Mouse (Mus musculus): ENCODE results near the gene Gm960.

Gm960 gene

DNA sequence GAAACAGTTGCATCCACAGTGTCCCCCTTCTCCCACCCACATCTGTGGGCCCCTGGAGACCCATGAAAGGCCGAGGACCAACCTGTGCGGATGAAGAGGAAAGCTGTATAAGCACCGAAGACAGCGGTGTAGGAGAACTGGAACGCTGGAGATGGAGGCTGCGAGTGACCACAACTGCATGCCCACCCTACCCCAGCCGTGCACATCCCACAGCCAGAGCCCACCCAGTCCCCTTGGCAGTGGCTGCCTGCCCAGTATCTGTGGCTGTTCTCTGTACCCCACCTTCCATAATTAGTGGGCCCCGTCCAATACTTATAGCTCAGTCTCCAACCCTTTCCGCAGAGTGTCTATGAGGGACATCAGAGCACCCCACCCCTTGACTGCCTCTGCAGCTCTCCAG is 75.0 kb downstream of the Gm960 start:
- no peak for DNase-seq (ENCODE audit: low spot score)

DNA sequence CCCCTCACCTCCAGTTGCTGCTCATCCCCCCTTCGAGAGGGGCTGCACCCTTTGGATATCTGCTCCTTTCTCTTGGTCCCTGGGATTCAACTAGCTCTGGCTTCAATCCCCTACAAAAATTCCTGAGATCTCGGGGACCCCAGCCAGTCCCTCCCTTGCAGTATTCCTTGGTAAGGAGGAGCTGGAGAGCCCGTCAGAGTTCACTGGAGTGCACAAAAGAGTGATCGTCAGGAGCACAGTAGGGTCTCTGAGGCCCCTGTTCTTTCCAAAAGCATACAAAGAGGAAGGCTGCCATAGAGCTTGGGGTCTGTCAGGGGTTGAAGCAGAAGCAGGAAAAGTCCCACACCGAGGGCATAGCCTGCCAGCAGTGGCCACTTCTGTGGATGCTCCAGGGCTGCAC is 75.7 kb downstream of the Gm960 start:
- DNase-seq (ENCODE audit: low spot score), result no peak

DNA sequence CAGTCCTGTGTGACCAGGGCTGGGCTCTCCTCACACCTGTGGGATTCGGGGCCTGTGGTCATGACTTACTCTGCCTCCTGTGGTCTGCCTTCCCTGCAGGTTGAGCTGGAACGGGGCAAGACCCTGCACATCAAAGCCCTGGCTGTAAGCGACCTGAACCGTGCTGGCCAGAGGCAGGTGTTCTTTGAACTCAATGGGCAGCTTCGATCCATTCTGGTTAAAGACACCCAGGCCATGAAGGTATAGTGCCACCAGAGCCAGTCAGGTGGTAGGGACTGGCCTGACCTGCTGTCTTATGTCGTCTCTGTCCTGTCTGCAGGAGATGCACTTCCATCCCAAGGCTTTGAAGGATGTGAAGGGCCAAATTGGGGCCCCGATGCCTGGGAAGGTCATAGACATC is 77.7 kb downstream of the Gm960 start:
- no peak for DNase-seq (ENCODE audit: low spot score)

DNA sequence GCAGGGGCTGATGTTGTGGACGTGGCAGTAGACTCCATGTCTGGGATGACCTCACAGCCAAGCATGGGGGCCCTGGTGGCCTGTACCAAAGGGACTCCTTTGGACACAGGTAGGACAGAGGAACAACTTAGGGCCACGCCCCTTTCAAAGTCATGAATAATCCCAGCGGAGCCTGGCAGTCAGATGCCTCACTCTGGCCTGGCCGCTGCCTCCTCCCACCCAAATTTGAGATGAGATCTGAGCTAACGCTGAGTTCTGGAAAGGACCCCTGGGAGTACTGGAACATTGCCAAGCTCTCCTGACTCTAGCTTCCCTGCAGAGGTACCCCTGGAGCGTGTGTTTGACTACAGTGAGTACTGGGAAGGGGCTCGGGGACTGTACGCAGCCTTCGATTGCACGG is 79.0 kb downstream of the Gm960 start:
- DNase-seq (ENCODE audit: low spot score), result no peak

DNA sequence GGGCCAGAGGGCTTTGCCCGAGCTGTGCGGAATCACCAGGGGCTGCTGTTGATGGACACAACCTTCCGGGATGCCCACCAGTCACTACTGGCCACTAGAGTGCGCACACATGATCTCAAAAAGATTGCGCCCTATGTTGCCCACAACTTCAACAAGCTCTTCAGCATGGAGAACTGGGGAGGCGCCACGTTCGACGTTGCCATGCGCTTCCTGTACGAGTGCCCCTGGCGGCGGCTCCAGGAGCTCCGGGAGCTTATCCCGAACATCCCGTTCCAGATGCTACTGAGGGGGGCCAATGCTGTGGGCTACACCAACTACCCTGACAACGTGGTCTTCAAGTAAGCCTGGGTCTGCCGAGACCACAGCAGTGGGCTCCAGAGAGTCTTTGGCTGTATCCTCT is 80.3 kb downstream of the Gm960 start:
- DNase-seq (ENCODE audit: low spot score), result no peak

DNA sequence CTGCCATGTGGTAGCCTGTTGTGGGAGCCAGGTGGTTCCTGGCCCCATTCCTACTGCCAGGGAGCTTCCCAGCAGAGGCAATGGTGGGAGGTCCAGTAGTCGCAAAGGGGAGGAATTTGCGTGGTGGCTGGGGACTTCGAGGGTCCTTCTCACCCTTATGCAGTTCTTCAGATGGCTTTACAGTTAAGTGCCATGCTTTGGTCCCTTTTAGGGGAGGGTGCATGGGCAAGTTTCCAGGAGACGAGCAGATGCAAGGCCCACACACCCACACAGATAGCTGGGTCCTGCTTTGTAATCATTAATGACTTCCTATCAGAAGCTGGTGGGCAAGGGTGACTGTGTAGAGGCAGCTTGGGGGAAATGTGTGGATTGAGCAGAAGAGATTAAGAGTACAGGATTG is 81.9 kb downstream of the Gm960 start:
- no peak for DNase-seq (ENCODE audit: low spot score)

DNA sequence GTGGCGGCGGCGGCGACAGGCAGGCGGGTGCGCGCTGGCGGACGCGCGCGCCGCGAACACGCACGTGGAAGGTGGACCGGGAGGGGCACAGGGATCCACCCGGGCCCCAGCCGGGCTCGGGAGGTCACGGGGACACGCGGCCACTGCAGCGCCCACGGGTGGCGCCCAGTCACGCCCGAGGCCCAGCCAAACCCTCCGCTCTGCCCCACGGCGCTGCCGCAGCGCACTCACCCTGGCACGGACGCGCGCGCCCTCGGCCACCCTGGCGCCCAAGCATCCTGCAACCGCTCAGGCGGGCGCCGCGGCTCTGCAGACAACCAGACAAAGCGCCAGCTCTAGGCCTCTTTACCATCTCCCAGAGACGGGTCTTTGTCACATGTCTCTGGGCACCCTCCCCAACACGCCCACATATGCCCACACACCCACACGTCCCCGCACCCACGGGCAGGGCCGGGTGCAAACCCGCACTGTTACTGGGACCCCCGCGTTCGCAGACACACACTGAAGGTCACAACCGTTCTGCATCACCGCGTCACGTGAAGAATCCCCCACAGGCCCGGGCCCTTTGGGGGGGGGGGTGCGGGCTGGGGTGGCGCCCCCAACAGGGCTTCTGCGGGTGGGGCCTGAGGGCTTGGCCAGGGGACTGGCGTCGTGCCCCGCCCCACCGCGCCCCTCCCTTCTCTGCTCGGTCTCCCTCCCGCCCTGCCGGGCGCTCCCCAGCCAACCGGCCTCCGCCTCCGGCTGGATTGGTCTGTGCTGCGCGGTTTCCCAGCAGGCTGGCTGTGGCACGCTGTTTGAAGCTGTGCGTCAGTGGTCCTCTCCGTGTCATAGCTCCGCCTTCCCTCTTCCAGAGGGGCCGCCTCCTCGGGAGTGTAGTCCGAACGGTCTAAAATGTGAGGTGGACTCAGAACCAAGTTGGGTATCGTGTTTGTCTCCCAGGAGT is 83.0 kb downstream of the Gm960 start, which contains the start of gene Lrfn4:
Gene Lrfn4, minus strand, starts transcription at position 517 of the 943 bp plus-strand sequence.
- peak; percentile 85 for DNase-seq (ENCODE audit: low spot score)

DNA sequence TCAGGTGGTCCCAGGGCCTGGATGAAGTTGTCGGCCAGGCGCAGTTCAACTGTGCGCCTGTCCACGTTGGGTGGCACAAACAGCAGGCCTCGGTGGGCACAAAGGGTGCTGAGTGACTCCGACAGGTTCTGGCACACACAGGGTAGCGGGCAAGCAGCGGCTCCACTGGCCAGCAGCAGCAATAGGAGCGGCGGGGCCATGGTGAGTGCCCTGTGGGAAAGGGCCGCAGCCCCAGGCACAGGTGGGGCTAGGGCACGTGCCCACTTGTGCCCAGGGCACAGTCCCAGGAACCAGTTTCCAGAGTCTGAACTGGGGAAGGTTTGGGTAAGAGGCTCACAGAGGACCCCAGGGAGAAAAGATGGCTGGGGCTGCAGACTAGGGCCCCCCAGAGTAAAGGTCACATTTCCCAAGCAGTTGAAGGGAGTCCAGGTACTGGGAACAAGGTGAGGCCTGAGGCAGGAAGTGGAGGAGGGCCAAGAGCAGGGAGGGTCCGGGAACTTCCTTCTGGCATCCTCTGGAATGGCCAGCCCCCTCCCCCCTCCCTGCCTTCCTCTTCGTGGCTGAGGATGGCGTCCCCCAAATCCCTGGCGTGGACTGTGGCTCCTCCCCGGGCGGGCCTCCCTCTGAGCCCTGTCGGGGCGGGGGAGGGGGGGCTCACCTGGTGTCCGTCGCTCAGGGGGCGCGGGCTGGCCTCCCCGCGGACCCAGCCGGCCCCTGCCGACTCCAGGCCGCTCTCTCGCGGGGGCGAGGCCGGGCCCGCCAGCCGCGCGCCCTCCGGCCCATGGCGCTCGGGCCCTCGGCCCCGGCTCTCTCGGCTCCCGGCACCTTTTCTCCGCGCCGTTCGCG is 83.9 kb downstream of the Gm960 start:
- no peak for DNase-seq (ENCODE audit: low spot score)

DNA sequence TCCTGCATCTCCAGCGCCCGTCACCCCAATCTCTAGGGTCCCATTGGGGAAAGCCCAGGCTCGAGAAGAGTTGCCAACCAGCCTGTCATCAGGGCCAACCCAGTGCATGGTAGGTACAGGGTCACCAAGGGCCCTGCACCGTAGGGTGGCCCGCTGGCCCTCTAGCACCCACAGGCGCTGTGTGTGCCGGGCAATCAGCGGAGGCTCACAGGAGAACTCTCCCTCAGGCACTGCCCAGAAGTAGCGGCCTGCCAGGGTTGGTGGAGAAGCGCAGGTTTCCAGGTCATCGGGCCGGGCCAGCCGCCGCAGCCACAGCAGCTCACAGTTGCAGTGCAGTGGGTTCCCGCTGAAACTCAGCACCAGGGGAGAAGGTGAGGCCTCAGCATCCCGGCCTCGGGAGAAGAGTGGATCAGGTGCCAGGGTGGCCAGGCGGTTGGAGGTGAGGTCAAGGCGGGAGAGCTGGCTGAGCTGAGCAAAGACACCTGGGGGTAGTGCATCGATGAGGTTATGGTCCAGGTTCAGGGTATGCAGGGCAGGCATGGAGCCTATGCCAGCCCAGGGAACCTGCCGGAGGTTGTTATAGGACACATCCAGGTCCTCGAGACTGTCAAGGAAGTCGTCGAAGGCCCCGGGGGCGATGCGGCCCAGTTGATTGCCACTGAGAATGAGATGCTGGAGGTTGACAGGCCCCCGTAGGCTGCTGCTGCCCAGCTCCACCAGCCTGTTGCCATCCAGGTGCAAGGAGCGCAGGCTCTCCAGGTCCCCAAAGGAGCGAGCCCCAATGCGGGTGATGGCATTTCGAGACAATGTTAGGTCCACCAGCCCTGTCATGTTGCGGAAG is 84.8 kb downstream of the Gm960 start:
- DNase-seq (ENCODE audit: low spot score), result no peak

DNA sequence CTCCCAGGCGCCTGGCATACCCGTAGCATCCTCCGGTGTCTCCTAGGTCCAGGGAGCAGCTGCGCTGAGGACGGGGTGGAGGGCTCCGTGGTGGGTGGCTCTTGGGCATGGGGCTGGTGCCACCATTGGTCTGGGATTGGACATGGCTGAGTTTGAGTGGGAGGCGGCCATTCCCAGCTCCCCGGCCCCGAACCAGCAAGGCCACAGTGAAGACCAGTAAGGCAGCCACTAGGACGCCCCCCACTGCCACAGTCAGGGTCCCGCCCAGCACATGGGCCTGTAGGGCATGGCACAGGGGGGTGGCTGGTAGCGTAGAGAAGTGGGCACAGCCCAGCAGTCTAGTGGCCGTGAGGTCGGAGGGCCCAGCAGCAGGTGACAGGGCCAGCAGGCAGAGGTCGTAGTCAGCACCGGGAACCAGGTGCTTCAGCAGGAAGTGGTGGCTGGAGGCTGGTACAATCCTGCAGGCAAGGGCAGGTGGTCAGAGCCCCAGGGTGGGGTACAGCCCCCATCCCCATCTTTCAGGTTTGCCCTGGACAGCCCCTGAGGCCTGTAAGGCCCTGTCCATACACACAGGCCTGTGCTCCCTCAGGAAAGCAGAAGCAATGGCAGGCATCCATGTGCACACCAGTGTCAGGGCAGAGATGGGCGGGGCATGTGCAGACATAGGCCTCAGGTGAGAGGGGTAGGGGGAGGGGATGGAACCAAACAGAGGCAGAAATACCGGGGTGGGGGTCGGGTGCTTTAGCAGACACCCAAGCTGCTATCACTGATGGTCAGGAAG is 86.1 kb downstream of the Gm960 start:
- DNase-seq (ENCODE audit: low spot score), result no peak

DNA sequence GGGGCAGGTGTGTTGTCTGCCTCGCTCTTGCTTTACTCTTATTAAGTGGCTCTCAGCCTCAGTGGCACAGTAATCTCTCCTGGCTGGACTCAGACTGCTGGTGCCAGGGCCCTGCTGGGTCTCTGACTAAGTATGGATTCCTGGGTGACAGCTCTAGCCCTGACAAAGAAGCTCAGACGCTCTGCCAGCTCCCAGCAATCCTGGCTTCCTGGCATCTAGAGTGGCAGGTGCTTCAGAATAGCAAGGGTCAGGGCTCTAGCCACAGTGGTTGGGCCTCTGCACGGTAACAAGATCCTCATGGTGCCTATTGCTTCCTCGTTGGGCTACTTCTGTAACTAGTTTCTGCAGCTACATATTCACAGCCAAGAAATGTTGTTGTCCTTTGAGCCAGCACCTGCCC is 88.4 kb downstream of the Gm960 start:
- no peak for DNase-seq (ENCODE audit: low spot score)

DNA sequence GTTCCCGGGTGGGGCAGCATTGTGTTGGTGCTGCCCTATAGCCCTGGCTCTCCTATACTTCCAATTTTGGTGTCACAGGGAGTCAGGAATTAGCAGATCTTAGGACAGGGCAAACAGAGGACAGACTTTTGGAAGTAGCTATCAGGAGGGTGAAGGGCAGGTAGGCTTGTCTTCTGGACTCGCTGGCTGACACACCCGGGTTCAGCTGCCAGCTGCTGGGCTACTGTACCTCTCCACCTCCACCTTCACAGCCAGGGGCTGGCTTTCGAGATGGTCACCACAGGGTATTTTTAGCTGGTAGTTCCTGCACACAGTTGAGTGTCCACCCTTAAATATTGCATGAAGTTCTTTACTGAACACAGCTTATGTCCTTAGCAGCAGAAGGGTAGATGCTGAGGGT is 90.0 kb downstream of the Gm960 start:
- no peak for DNase-seq (ENCODE audit: low spot score)

DNA sequence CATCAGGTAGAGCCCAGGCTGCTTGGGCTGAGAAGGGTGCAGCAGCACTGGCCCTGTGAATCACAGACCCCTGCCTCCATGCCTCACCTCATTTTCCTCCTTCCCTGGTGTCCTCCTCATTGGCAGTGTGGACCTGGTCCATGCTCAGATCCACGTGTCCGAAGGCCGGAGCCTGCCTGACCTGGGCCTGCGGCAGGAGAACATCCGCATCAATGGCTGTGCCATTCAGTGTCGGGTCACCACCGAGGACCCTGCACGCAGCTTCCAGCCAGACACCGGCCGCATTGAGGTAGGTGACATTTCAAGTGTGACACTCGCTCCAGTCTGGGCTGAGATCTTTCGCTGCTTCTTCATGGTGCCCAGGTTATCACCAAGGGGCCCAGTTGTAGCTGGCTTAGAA is 91.1 kb downstream of the Gm960 start:
- DNase-seq (ENCODE audit: low spot score), result no peak

DNA sequence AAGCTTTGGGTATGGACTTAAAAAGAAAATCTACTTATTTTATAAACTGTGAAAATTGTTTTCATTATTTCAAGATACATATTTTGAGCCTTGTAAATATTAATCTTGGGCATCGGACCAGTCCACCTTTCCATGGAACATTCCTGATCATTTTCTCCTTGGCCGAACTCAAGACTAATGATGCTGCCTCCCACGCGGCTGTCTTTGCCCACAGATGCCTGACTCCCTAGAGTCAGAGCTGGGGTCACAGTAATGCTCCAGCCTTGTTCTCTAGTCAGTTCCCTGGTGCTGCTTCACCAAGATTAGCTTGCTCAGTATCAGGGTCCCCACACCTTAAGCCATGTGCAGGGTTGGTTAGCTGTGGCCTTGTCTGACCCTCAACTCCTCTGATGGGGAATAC is 92.8 kb downstream of the Gm960 start:
- no peak for DNase-seq (ENCODE audit: low spot score)

DNA sequence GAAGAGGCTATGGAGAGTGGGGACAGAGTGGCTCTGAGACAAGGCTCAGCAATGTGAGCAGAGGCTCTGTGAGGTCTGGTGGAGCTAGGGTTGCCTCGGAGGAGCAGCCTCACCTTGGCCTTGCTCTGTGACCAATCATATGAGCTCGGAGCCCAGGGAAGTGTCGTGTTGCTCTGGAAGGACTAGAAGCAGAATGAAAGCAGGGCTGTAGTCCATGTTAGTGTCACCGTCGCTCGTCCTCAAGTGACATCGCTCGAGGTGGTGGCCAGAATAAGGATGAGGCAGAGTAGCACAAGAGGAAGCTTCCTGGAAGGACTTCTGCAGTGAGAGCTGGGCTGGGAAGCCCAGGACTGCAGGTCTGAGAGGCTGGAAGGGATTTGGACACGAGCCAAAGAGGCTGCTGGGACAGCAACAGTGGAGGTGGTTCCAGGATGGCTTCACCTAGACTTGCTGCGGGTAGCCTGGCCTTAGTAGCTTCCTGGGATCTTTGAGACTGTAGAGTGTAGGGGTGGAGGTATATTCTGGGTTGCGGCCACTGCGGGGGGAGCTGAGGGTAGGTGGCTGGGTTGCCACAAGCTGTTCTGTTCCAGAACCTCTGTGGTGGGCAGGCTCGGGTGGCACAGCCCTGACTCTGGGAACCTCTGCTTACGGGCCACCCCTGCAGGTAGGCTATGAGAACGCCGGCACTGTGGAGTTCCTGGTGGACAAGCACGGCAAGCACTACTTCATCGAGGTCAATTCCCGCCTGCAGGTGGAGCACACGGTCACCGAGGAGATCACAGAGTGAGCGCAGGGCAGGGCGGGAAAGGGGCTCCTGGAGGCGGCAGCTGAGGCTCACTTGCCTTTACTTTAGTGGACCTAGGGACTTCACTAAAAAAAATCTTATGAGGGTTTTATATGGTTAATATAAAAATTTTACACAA is 94.4 kb downstream of the Gm960 start:
- DNase-seq (ENCODE audit: low spot score), result no peak

DNA sequence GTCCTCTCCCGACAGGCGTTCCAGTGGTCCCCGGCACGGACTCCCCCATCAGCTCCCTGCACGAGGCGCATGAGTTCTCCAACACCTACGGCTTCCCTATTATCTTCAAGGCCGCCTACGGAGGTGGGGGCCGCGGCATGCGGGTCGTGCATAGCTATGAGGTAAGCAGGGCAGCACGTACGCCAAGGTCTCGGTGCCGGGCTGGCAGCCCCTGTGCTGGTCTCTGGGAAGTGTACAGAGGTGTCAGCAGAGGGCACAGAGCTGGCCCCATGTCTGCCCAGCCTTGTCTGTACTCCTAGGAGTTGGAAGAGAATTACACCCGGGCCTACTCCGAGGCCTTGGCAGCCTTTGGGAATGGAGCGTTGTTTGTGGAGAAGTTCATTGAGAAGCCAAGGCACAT is 96.0 kb downstream of the Gm960 start:
- no peak for DNase-seq (ENCODE audit: low spot score)

DNA sequence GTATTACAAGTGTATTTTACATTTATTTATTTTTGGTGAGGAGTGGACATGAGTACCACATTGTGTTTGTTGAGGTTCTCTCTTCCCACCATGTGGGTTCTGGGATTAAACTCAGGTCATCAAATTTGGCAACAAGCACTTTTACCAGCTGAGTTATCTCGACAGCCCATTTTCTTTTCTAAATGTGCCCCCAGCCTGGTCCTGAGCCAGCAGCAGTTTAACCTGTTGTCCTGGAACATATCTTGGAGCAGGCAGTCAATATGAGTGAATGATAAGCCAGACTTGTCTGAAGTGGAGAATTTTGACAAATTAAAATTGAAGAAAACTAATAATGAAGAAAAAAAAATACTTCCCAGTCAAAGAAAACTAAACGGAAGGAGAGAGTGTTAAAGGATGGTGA is 102.4 kb downstream of the Gm960 start:
- DNase-seq (ENCODE audit: low spot score), result no peak

DNA sequence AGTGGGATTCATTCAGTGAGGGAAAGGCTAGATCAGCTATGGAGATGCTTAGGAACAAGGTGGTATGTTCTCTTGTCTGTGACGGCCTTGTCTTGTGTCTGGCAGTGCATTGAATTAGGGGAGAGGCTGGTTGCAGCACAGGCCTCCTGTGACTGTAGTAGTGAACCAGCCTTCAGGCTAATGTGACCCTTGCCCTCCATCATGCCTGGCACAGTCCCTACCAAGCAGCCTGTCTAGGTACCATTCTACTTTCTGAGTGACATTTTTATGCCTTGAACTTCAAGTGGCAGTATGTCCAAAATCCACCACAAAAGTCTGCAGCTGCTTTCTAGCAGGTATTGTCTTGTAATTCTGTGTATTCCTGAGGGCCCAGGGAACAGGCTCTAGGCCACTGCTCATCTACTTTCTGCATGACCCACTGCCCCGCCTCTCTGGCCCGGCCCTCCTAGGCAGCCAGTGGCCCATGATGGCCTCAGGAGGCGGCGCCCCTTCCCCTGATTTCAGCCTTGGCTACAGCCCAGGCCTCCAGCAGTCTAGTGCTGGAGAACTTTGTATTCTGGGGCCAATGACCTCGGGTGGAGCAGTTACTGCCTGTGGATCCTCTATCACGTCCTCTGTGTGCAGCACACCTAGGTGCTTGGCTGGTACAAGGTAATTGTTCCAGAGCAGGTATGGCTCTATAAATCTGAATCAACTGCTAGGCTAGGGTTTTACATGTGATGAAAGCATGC is 104.5 kb downstream of the Gm960 start:
- no peak for DNase-seq (ENCODE audit: low spot score)

DNA sequence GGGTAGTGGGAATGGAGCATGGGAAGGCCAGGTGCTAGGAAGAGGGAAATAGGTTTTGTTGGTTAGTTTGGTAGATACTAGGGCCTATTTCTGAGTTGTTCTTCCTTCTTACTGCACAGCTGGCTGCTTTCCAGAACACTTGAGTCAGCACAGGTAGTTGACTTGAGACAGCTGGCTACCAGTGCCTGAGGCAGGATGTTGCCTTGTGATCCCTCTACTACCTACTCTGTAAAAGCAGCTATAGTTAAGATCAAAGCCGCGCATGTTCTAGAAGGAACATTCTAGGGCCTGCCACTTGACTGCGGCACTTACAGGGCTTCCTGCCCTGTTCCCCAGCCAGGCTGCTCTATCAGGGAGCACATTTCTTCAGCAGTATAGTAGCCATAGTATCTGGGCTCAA is 108.4 kb downstream of the Gm960 start:
- no peak for DNase-seq (ENCODE audit: low spot score)

DNA sequence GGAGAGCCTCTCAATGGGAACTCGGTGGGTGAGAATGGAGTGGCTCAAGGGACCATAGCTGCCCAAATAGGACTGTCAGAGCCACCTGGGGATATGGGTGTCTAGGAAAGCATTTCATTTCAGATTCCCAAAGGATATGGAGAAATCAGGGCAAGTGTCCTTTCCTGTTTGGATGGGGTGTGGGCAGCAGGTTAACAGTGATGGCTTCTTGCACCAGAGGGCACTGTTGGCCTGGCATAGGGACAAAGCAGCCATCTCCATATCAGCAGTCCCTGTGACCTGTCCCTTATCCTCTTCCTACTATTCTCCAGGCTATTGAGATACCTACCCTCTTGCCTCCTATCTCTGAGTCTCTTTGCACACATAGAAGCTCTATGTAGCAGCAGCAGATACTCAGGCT is 109.4 kb downstream of the Gm960 start:
- DNase-seq (ENCODE audit: low spot score), result no peak

All from left cerebral cortex, adult 11 months (tissue).